Mouse (Mus musculus): ENCODE measurements around the gene Gigyf1. TPM values are rescaled to one million over a fixed set of nuclear protein-coding genes. Genes with fewer than 3 reads are reported as not detected.

Gene Gigyf1
- total RNA-seq, 1 experiment from 2014 or later, result 30.5 TPM

GRCm38 (mm10) chr5:137570691-137571586 lies 52.6 kb downstream of the Gigyf1 start:
- no peak for DNase-seq

- DNase-seq, result peak; percentile 79
Observed at GRCm38 (mm10) chr5:137574470-137574901, 56.1 kb downstream of the Gigyf1 start.

Small RNA genes lying within 50 kb of the gene (microRNA-seq; reads per million reads assigned to microRNA genes)
- gene Mir6418, result 0.76 to 0.85 reads per million in 2 experiments

Other genes with a start within 250 kb of the Gigyf1 start
- gene Ache, start 231.0 kb upstream of the Gigyf1 start, total RNA-seq (2021), result 10.3 and 17.4 TPM in 2 replicates
- gene Ufsp1, start 223.9 kb upstream of the Gigyf1 start, total RNA-seq (2021), result 8.0 and 11.9 TPM in 2 replicates
- gene Srrt, start 210.9 kb upstream of the Gigyf1 start, total RNA-seq (2021), result 139 and 168 TPM in 2 replicates
- gene Trip6, start 204.1 kb upstream of the Gigyf1 start, total RNA-seq (2021), result 29.2 and 34.7 TPM in 2 replicates
- 9.4 and 13.0 TPM in 2 replicates for gene Slc12a9, start 185.0 kb upstream of the Gigyf1 start, total RNA-seq (2021)
- 65.1 and 69.7 TPM in 2 replicates for gene Ephb4, start 168.4 kb upstream of the Gigyf1 start, total RNA-seq (2021)
- gene Zan, start 41.5 kb upstream of the Gigyf1 start, total RNA-seq (2021), result not detected in 2 replicates
- 22.3 and 26.2 TPM in 2 replicates for gene Pop7, start 16.0 kb upstream of the Gigyf1 start, total RNA-seq (2021)
- gene Epo, start 14.7 kb downstream of the Gigyf1 start, total RNA-seq (2021), result not detected in 2 replicates
- 574 and 611 TPM in 2 replicates for gene Gnb2, start 15.0 kb downstream of the Gigyf1 start, total RNA-seq (2021)
- gene Actl6b, start 35.0 kb downstream of the Gigyf1 start, total RNA-seq (2021), result 2.8 and 3.8 TPM in 2 replicates
- 1.4 and 26.4 TPM in 2 replicates for gene Tfr2, start 51.3 kb downstream of the Gigyf1 start, total RNA-seq (2021)
- gene Mospd3, start 82.5 kb downstream of the Gigyf1 start, total RNA-seq (2021), result 42.5 and 44.9 TPM in 2 replicates
- gene Pcolce, start 95.2 kb downstream of the Gigyf1 start, total RNA-seq (2021), result 414 and 471 TPM in 2 replicates
- gene Fbxo24, start 110.5 kb downstream of the Gigyf1 start, total RNA-seq (2021), result 0.38 and 0.85 TPM in 2 replicates
- 30.1 and 35.9 TPM in 2 replicates for gene Lrch4, start 110.6 kb downstream of the Gigyf1 start, total RNA-seq (2021)
- gene Gm20605, start 110.6 kb downstream of the Gigyf1 start, total RNA-seq (2021), result 7.2 and 11.6 TPM in 2 replicates
- gene Sap25, start 122.8 kb downstream of the Gigyf1 start, total RNA-seq (2021), result 7.4 and 12.8 TPM in 2 replicates
- gene Irs3, start 127.2 kb downstream of the Gigyf1 start, total RNA-seq (2021), result 4.2 and 4.6 TPM in 2 replicates
- gene Agfg2, start 166.2 kb downstream of the Gigyf1 start, total RNA-seq (2021), result 22.9 and 25.3 TPM in 2 replicates
- gene Nyap1, start 223.1 kb downstream of the Gigyf1 start, total RNA-seq (2021), result 3.6 and 5.9 TPM in 2 replicates
- gene Tsc22d4, start 227.2 kb downstream of the Gigyf1 start, total RNA-seq (2021), result 74.9 and 87.3 TPM in 2 replicates

All from adrenal gland, postnatal 14 days (tissue).